Mouse (Mus musculus) gonadal fat pad, adult 2 months (tissue): Measurements from ENCODE around the gene Arhgap22. TPM values are rescaled to one million over a fixed set of nuclear protein-coding genes. Genes with fewer than 3 reads are reported as not detected.

Experiments
- DNase-seq: peaks from one replicate; pipeline ENCODE4 v3.0.0-alpha.2; 2012; ENCODE audit warnings: low read depth
- polyA plus RNA-seq: library from polyadenylated mRNA; depleted of rRNA; stranded (reverse); fragments of >200 nt; gene quantifications from 2 replicates; pipeline ENCODE4 v1.2.3, GENCODE M21; 2012; rRNA removed

Gene Arhgap22
- polyA plus RNA-seq, 1 experiment = 5.4 TPM

- DNase-seq = no peak
These were observed 155.5 kb downstream of the Arhgap22 start for GRCm38 (mm10) chr14:33369375-33369774.

- no peak for DNase-seq
These were observed 156.2 kb downstream of the Arhgap22 start for GRCm38 (mm10) chr14:33370056-33370455.

GRCm38 (mm10) chr14:33371248-33371647, 157.4 kb downstream of the Arhgap22 start:
- DNase-seq = no peak

- no peak for DNase-seq
These were observed 159.4 kb downstream of the Arhgap22 start for GRCm38 (mm10) chr14:33373271-33373670.

GRCm38 (mm10) chr14:33374089-33374488, 160.3 kb downstream of the Arhgap22 start:
- DNase-seq = no peak

GRCm38 (mm10) chr14:33377211-33377610, 163.4 kb downstream of the Arhgap22 start:
- DNase-seq = no peak

GRCm38 (mm10) chr14:33378723-33379122, 164.9 kb downstream of the Arhgap22 start:
- no peak for DNase-seq

- no peak for DNase-seq
These were observed 167.1 kb downstream of the Arhgap22 start for GRCm38 (mm10) chr14:33380830-33381457.

- no peak for DNase-seq
These were observed 184.4 kb downstream of the Arhgap22 start for GRCm38 (mm10) chr14:33398065-33398860.

- no peak for DNase-seq
These were observed 186.2 kb downstream of the Arhgap22 start for GRCm38 (mm10) chr14:33400019-33400418.

- DNase-seq = no peak
These were observed 188.5 kb downstream of the Arhgap22 start for GRCm38 (mm10) chr14:33402331-33402730.

- peak; percentile 62 for DNase-seq
These were observed 201.9 kb downstream of the Arhgap22 start for GRCm38 (mm10) chr14:33415746-33416145.

GRCm38 (mm10) chr14:33418311-33418909, 204.6 kb downstream of the Arhgap22 start:
- DNase-seq = no peak

Other genes starting within 250 kb of the Arhgap22 start
- 3.7 and 6.6 TPM in 2 replicates for gene Lrrc18, start 222.6 kb upstream of the Arhgap22 start, polyA plus RNA-seq
- gene Wdfy4, start 28.5 kb upstream of the Arhgap22 start, polyA plus RNA-seq = 2.8 and 4.6 TPM in 2 replicates
- 9.8 and 11.8 TPM in 2 replicates for gene Mapk8, start 233.1 kb downstream of the Arhgap22 start, polyA plus RNA-seq